25 mouse cellular contexts compared by ENCODE assay signal in genomic region chr2:128282591-128282990, GRCm38 (mm10).
DNase-seq lines count a peak whose midpoint lies in the region; ATAC-seq lines count a peak whose summit lies in the region.
"Had no signal": no experiment of that assay in that cellular context is flagged by ENCODE, and none has a peak within 500 bp of the region (broad histone marks: within the 10 kb centered on the region; RNA-seq: fewer than 3 reads in every experiment).

No protein-coding gene starts in this region.

- H3K4me3 ChIP-seq in forebrain, embryonic 10.5 days, result no peak overlapping the region
- H3K4me3 ChIP-seq in forebrain, embryonic 12.5 days (replicated peaks), result no peak overlapping the region
- H3K4me3 ChIP-seq in heart, embryonic 13.5 days, result no peak overlapping the region
- H3K4me3 ChIP-seq in midbrain, embryonic 11.5 days (ENCODE audit: low read depth, low read length), result no peak overlapping the region
- H3K4me3 ChIP-seq in midbrain, embryonic 16.5 days (ENCODE audit: low read depth, low read length), result no peak overlapping the region
- H3K4me3 ChIP-seq: embryonic facial prominence, embryonic 13.5 days; embryonic facial prominence, embryonic 15.5 days; erythroblast, embryonic 14.5 days had no signal

- H3K27me3 ChIP-seq in forebrain, embryonic 10.5 days (ENCODE audit: poor library complexity, severe bottlenecking), result peaks cover 35% of the 10 kb centered on the region
- no peaks in the 10 kb centered on the region; the same call in 1 of the 2 replicates for H3K27me3 ChIP-seq in forebrain, embryonic 12.5 days
- H3K27me3 ChIP-seq in heart, embryonic 13.5 days (replicated peaks), result no peaks in the 10 kb centered on the region
- no peaks in the 10 kb centered on the region for H3K27me3 ChIP-seq in midbrain, embryonic 11.5 days (ENCODE audit: control insufficient read depth, insufficient read depth, low read length)
- no peaks in the 10 kb centered on the region for H3K27me3 ChIP-seq in midbrain, embryonic 16.5 days (ENCODE audit: control insufficient read depth, insufficient read depth, low read depth, low read length)
- H3K27me3 ChIP-seq: CH12.LX; embryonic facial prominence, embryonic 13.5 days; embryonic facial prominence, embryonic 15.5 days had no signal

- no peaks in the 10 kb centered on the region for H3K36me3 ChIP-seq in forebrain, embryonic 10.5 days (replicated peaks)
- no peaks in the 10 kb centered on the region for H3K36me3 ChIP-seq in forebrain, embryonic 12.5 days (replicated peaks)
- H3K36me3 ChIP-seq in heart, embryonic 13.5 days, result no peaks in the 10 kb centered on the region
- no peaks in the 10 kb centered on the region for H3K36me3 ChIP-seq in midbrain, embryonic 11.5 days (ENCODE audit: control insufficient read depth, insufficient read depth, low read length)
- no peaks in the 10 kb centered on the region for H3K36me3 ChIP-seq in midbrain, embryonic 16.5 days (ENCODE audit: control insufficient read depth, insufficient read depth, low read length)
- H3K36me3 ChIP-seq: embryonic facial prominence, embryonic 13.5 days; embryonic facial prominence, embryonic 15.5 days; G1E had no signal

- no peak overlapping the region for H3K4me2 ChIP-seq in forebrain, embryonic 12.5 days
- no peak overlapping the region for H3K4me2 ChIP-seq in heart, embryonic 13.5 days
- no peak overlapping the region for H3K4me2 ChIP-seq in midbrain, embryonic 11.5 days
- no peak overlapping the region for H3K4me2 ChIP-seq in midbrain, embryonic 16.5 days (ENCODE audit: low read length)
- H3K4me2 ChIP-seq: embryonic facial prominence, embryonic 13.5 days; embryonic facial prominence, embryonic 15.5 days had no signal

- DNase-seq in forebrain, embryonic 10.5 days (ENCODE audit: extremely low spot score, low spot score), result no peak
- no peak for DNase-seq in heart, adult 11 months
- DNase-seq in midbrain, embryonic 11.5 days (ENCODE audit: low spot score, missing footprints), result peak; percentile 81
- DNase-seq: adrenal gland, adult 2 months; adrenal gland, postnatal 10 days; adrenal gland, postnatal 25 days; B cell, adult 2 months; cerebellum, adult 11 months; cerebellum, adult 18-20 months; cerebellum, adult 8-10 months; cerebellum, adult 9-11 months; cerebellum, postnatal 14 days; cerebellum, postnatal 36 days; embryo, embryonic 11 days had no signal

- peaks cover 68% of the 10 kb centered on the region for H3K4me1 ChIP-seq in forebrain, embryonic 10.5 days
- peaks cover 36% of the 10 kb centered on the region for H3K4me1 ChIP-seq in forebrain, embryonic 12.5 days
- peaks cover 62% of the 10 kb centered on the region for H3K4me1 ChIP-seq in heart, embryonic 13.5 days
- H3K4me1 ChIP-seq in midbrain, embryonic 11.5 days (ENCODE audit: control insufficient read depth, insufficient read depth, low read length), result peaks cover 2% of the 10 kb centered on the region; the same call in 1 of the 2 replicates
- H3K4me1 ChIP-seq in midbrain, embryonic 16.5 days (ENCODE audit: control insufficient read depth, insufficient read depth, low read length), result peaks cover 17% of the 10 kb centered on the region

- no peak overlapping the region for H3K9ac ChIP-seq in forebrain, embryonic 12.5 days
- no peak overlapping the region for H3K9ac ChIP-seq in heart, embryonic 13.5 days
- no peak overlapping the region for H3K9ac ChIP-seq in midbrain, embryonic 11.5 days (ENCODE audit: low read length)
- H3K9ac ChIP-seq in midbrain, embryonic 16.5 days (ENCODE audit: low read depth, low read length), result no peak overlapping the region
- H3K9ac ChIP-seq: embryonic facial prominence, embryonic 13.5 days; embryonic facial prominence, embryonic 15.5 days had no signal

- ATAC-seq in forebrain, embryonic 12.5 days (ENCODE audit: low FRiP score), result no peak
- no peak for ATAC-seq in heart, embryonic 13.5 days (ENCODE audit: extremely low read depth, insufficient number of reproducible peaks, low FRiP score, low TSS enrichment)
- ATAC-seq in midbrain, embryonic 11.5 days (ENCODE audit: low FRiP score), result no peak
- no peak for ATAC-seq in midbrain, embryonic 16.5 days
- ATAC-seq: CD4-positive, CD25-positive, alpha-beta regulatory T cell, adult 4 months; forebrain, embryonic 14.5 days; forebrain, embryonic 16.5 days had no signal

- peak overlapping the region; percentile 56; the same call in 1 of the 2 replicates for H3K27ac ChIP-seq in forebrain, embryonic 10.5 days
- no peak overlapping the region for H3K27ac ChIP-seq in forebrain, embryonic 12.5 days
- H3K27ac ChIP-seq in heart, embryonic 13.5 days (replicated peaks), result 0 out of 2 replicates have a peak overlapping the region, but pooled peaks have one; percentile 33
- H3K27ac ChIP-seq in midbrain, embryonic 11.5 days (ENCODE audit: low read depth, low read length), result no peak overlapping the region
- no peak overlapping the region for H3K27ac ChIP-seq in midbrain, embryonic 16.5 days (ENCODE audit: low read length)
- H3K27ac ChIP-seq: embryonic facial prominence, embryonic 13.5 days; embryonic facial prominence, embryonic 15.5 days had no signal

- H3K9me3 ChIP-seq in forebrain, embryonic 10.5 days, result no peaks in the 10 kb centered on the region
- H3K9me3 ChIP-seq in forebrain, embryonic 12.5 days, result no peaks in the 10 kb centered on the region
- H3K9me3 ChIP-seq in heart, embryonic 13.5 days, result no peaks in the 10 kb centered on the region
- no peaks in the 10 kb centered on the region for H3K9me3 ChIP-seq in midbrain, embryonic 11.5 days (ENCODE audit: control insufficient read depth, low read length)
- H3K9me3 ChIP-seq in midbrain, embryonic 16.5 days (replicated peaks; ENCODE audit: control insufficient read depth, low read length, poor library complexity, severe bottlenecking), result no peaks in the 10 kb centered on the region
- H3K9me3 ChIP-seq: embryonic facial prominence, embryonic 13.5 days; embryonic facial prominence, embryonic 15.5 days; G1E had no signal

- 31% methylated on average over 4 of the region's 4 CpGs for WGBS in forebrain, embryonic 10.5 days
- WGBS in forebrain, embryonic 12.5 days, result 39% methylated on average over 4 of the region's 4 CpGs
- 25% methylated on average over 4 of the region's 4 CpGs for WGBS in heart, embryonic 13.5 days
- WGBS in midbrain, embryonic 11.5 days, result 34% methylated on average over 4 of the region's 4 CpGs
- 23% methylated on average over 4 of the region's 4 CpGs for WGBS in midbrain, embryonic 16.5 days

Comparison
In these comparisons a context has a peak if more than half of its experiments do, and no peak if none do; other contexts are left out.
1. H3K27ac ChIP-seq: peak in forebrain, embryonic 10.5 days (single experiment) and heart, embryonic 13.5 days (single experiment); none in forebrain, embryonic 12.5 days (single experiment), midbrain, embryonic 11.5 days (single experiment) and midbrain, embryonic 16.5 days (single experiment).